Mouse (Mus musculus) CH12.LX (cell line): ENCODE results near the gene Stox2. TPM values are rescaled to one million over a fixed set of nuclear protein-coding genes. Genes with fewer than 3 reads are reported as not detected.

Source experiments
- DNase-seq: peaks from one replicate; pipeline ENCODE4 v3.0.0-alpha.2; 2013; ENCODE audit errors: extremely low read depth
- H3K27ac ChIP-seq: 2 replicates; pipeline ENCODE4 v1.5.1; 2012; ENCODE audit warnings: low read depth, mild to moderate bottlenecking, control low read depth, moderate library complexity; ENCODE audit not compliant: insufficient read depth
- H3K27me3 ChIP-seq: replicated peaks from 2 replicates; pipeline ENCODE3; 2012; ENCODE audit warnings: inconsistent platforms
- H3K36me3 ChIP-seq, 2 experiments: replicated peaks in 1 of 2; 2 replicates each; pipeline versions ENCODE3 to v1.6.1; 2012; ENCODE audit warnings: inconsistent platforms in 1 of 2, low read length in 1 of 2, mild to moderate bottlenecking in 1 of 2, mixed read lengths in 1 of 2, moderate library complexity in 1 of 2; ENCODE audit not compliant: control insufficient read depth in 1 of 2, insufficient read depth in 1 of 2
- H3K4me1 ChIP-seq, 2 experiments: 2 replicates each; pipeline ENCODE4 v1.6.1; 2012; ENCODE audit warnings: inconsistent platforms in 1 of 2, moderate library complexity in 1 of 2; ENCODE audit not compliant: insufficient read depth in 2 of 2, control insufficient read depth in 1 of 2
- H3K4me2 ChIP-seq: 2 replicates; pipeline ENCODE4 v1.6.1; 2012; ENCODE audit warnings: low read depth, mild to moderate bottlenecking, control low read depth; ENCODE audit not compliant: poor library complexity, insufficient read depth, severe bottlenecking
- H3K4me3 ChIP-seq, 3 experiments: fragments of 150-350 bp in 1 of 3; sonication (generic) in 1 of 3; replicated peaks in 1 of 3; 2 replicates each; pipeline versions ENCODE3 to v1.5.1; 2011 to 2012; ENCODE audit warnings: low read depth in 2 of 3, low read length in 2 of 3, mild to moderate bottlenecking in 2 of 3, moderate library complexity in 2 of 3, control low read depth in 1 of 3, improper control_type of control experiment in 1 of 3, inconsistent platforms in 1 of 3, mixed read lengths in 1 of 3; ENCODE audit not compliant: poor library complexity in 1 of 3
- H3K79me2 ChIP-seq: replicated peaks from 2 replicates; pipeline ENCODE4 v1.6.1; 2012; ENCODE audit warnings: mild to moderate bottlenecking, moderate library complexity; ENCODE audit not compliant: control insufficient read depth, poor library complexity, insufficient read depth, severe bottlenecking; ENCODE audit errors: extremely low read depth
- H3K9ac ChIP-seq: 2 replicates; pipeline ENCODE4 v1.6.1; 2012; ENCODE audit warnings: low read depth, mild to moderate bottlenecking, control low read depth, moderate library complexity; ENCODE audit not compliant: insufficient read depth
- H3K9me3 ChIP-seq: replicated peaks from 2 replicates; pipeline ENCODE3; 2012; ENCODE audit warnings: low read length, inconsistent platforms, mixed read lengths
- CHD1 ChIP-seq: IDR thresholded peaks from 2 replicates; pipeline ENCODE4 v1.6.1; 2012; ENCODE audit warnings: low read depth, low read length, improper control_type of control experiment, inconsistent platforms
- E2F4 ChIP-seq: IDR thresholded peaks from 2 replicates; pipeline ENCODE4 v1.6.1; 2011; ENCODE audit warnings: low read depth, low read length, improper control_type of control experiment; ENCODE audit not compliant: insufficient replicate concordance
- GABPA ChIP-seq: IDR thresholded peaks from 2 replicates; pipeline ENCODE4 v1.6.1; 2012; ENCODE audit warnings: low read depth, low read length, improper control_type of control experiment, inconsistent platforms; ENCODE audit not compliant: insufficient replicate concordance
- HCFC1 ChIP-seq: IDR thresholded peaks from 2 replicates; pipeline ENCODE4 v1.6.1; 2012; ENCODE audit warnings: low read depth, mild to moderate bottlenecking, inconsistent platforms, low read length, improper control_type of control experiment
- IRF4 ChIP-seq: IDR thresholded peaks from 2 replicates; pipeline ENCODE4 v1.6.1; 2014; ENCODE audit warnings: low read depth, mild to moderate bottlenecking, inconsistent platforms, low read length, improper control_type of control experiment
- JUN ChIP-seq: IDR thresholded peaks from 2 replicates; pipeline ENCODE4 v1.6.1; 2011; ENCODE audit warnings: low read depth, mild to moderate bottlenecking, low read length, improper control_type of control experiment, moderate library complexity; ENCODE audit not compliant: insufficient read depth
- KAT2A ChIP-seq: IDR thresholded peaks from 2 replicates; pipeline ENCODE4 v1.6.1; 2012; ENCODE audit warnings: low read length, improper control_type of control experiment, inconsistent platforms; ENCODE audit not compliant: insufficient replicate concordance
- MAX ChIP-seq: IDR thresholded peaks from 2 replicates; pipeline ENCODE4 v1.6.1; 2011; ENCODE audit warnings: low read length, improper control_type of control experiment
- MAZ ChIP-seq: IDR thresholded peaks from 2 replicates; pipeline ENCODE4 v1.6.1; 2012; ENCODE audit warnings: low read depth, mild to moderate bottlenecking, inconsistent platforms, low read length, improper control_type of control experiment, moderate library complexity
- MXI1 ChIP-seq: IDR thresholded peaks from 2 replicates; pipeline ENCODE4 v1.6.1; 2011; ENCODE audit warnings: mild to moderate bottlenecking, low read depth, low read length, improper control_type of control experiment
- NRF1 ChIP-seq: IDR thresholded peaks from 2 replicates; pipeline ENCODE4 v1.6.1; 2014; ENCODE audit warnings: low read depth, mild to moderate bottlenecking, inconsistent platforms, low read length, improper control_type of control experiment, moderate library complexity
- PAX5 ChIP-seq: IDR thresholded peaks from 2 replicates; pipeline ENCODE4 v1.6.1; 2012; ENCODE audit warnings: low read length, inconsistent platforms, mixed read lengths
- RAD21 ChIP-seq: IDR thresholded peaks from 2 replicates; pipeline ENCODE4 v1.6.1; 2011; ENCODE audit warnings: low read depth, mild to moderate bottlenecking, low read length, improper control_type of control experiment, moderate library complexity
- RCOR1 ChIP-seq: conservative IDR thresholded peaks from 2 replicates; pipeline ENCODE4 v1.6.1; 2012; ENCODE audit warnings: low read depth, mild to moderate bottlenecking, inconsistent platforms, low read length, improper control_type of control experiment
- SIN3A ChIP-seq: IDR thresholded peaks from 2 replicates; pipeline ENCODE4 v1.6.1; 2012; ENCODE audit warnings: low read length, improper control_type of control experiment, inconsistent platforms
- SMC3 ChIP-seq: IDR thresholded peaks from 2 replicates; pipeline ENCODE4 v1.6.1; 2011; ENCODE audit warnings: low read depth, low read length, improper control_type of control experiment
- TBP ChIP-seq: conservative IDR thresholded peaks from 2 replicates; pipeline ENCODE4 v1.6.1; 2011; ENCODE audit warnings: low read depth, low read length, improper control_type of control experiment
- UBTF ChIP-seq: IDR thresholded peaks from 2 replicates; pipeline ENCODE4 v1.6.1; 2012; ENCODE audit warnings: low read depth, mild to moderate bottlenecking, inconsistent platforms, low read length, improper control_type of control experiment, moderate library complexity
- USF2 ChIP-seq: conservative IDR thresholded peaks from 2 replicates; pipeline ENCODE4 v1.6.1; 2011; ENCODE audit warnings: low read depth, low read length, improper control_type of control experiment
- ZC3H11A ChIP-seq: IDR thresholded peaks from 2 replicates; pipeline ENCODE4 v1.6.1; 2012; ENCODE audit warnings: low read depth, mild to moderate bottlenecking, inconsistent platforms, low read length, improper control_type of control experiment
- ZMIZ1 ChIP-seq: IDR thresholded peaks from 2 replicates; pipeline ENCODE4 v1.6.1; 2012; ENCODE audit warnings: low read depth, mild to moderate bottlenecking, inconsistent platforms, low read length, improper control_type of control experiment
- dilution Hi-C: fragments of 300-500 bp; cut with MboI; formaldehyde crosslinking; loops from 2 replicates; pipeline ENCODE4 v1.14.3; 2020; ENCODE audit warnings: low sequenced_read_pairs; ENCODE audit not compliant: extremely low pct_unique_long_range_greater_than_20kb, extremely low pct_ligation_motif_present
- in situ Hi-C: fragments of 300-500 bp; cut with MboI; formaldehyde crosslinking; loops from 3 replicates; pipeline ENCODE4 v1.14.3; 2019; ENCODE audit warnings: low sequenced_read_pairs, low pct_ligation_motif_present, low pct_unique_long_range_greater_than_20kb, mixed read lengths
- polyA plus RNA-seq: library from polyadenylated mRNA; unstranded; fragments of >175 nt; gene quantifications from 2 replicates; pipeline ENCODE4 v1.2.1, GENCODE M21; 2012; ENCODE audit warnings: low read depth; ENCODE audit not compliant: insufficient read length
- total RNA-seq, 2 experiments: library from RNA; depleted of rRNA; stranded (reverse); fragments of 300-350 nt in 1 of 2; fragments of >200 nt in 1 of 2; gene quantifications; 2 replicates each; pipeline ENCODE4 v1.2.3; 2012 to 2014

The Stox2 gene
- total and polyA plus RNA-seq, 3 experiments: 0.23 to 1.0 (median 0.42) TPM

DNA sequence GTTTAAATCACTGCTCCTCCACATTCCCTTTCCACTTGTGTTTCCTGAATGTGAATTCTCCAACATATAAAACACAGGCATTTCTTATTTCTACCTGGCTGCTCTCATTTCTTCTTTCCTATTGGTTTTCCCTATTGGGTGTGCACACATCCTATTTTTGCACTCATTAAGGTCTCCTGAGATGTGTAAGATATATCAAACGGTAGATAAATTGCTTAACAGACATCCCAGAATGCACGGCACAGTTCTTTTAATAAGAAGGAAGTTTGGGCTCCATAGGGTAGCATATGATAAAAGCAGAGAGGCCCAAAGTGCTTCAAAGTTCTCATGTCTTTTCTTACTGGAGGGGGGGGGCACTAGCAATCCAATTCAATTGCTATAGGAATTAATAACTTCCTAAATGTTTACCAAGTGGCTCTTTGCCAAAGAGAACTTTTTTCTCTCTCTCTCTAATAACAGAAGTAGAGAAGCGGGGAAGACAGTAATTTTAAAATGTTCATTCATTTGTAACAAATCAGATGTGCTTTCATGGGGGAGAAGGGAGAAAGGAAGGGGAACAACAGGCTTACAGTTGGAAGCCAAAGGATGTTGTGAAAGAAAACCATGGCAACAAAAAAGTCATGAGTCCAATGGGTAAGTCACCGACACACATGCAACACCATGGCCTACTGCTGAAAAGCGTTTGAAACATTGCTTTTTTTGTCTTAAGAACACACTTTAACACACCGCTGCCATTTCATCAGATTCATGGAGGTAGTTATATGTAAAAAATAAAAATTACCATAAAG, 263.2 kb downstream of the Stox2 start:
- Histone ChIP-seq H3K4me3 (no peak overlapping the region), H3K79me2 (no peaks in the 10 kb centered on the region), H3K9me3 (no peaks in the 10 kb centered on the region), H3K4me2 (no peak overlapping the region), H3K36me3 (no peaks in the 10 kb centered on the region), H3K4me1 (peaks cover 0 to 4% of the 10 kb centered on the region in 2 experiments; a peak in 2 of 4 replicates), H3K27me3 (no peaks in the 10 kb centered on the region), H3K9ac (no peak overlapping the region), H3K27ac (no peak overlapping the region)
- dilution Hi-C loops: no loop called here
- no peak for TF ChIP-seq RCOR1
- TF ChIP-seq JUN: no peak
- TF ChIP-seq IRF4: no peak
- no peak for TF ChIP-seq ZMIZ1
- no peak for TF ChIP-seq UBTF
- no peak for TF ChIP-seq USF2
- no peak for TF ChIP-seq E2F4
- no peak for TF ChIP-seq HCFC1
- no peak for TF ChIP-seq SMC3
- no peak for TF ChIP-seq MAX
- no peak for TF ChIP-seq GABPA
- TF ChIP-seq TBP: no peak
- no peak for TF ChIP-seq SIN3A
- no peak for TF ChIP-seq PAX5
- no peak for TF ChIP-seq CHD1
- TF ChIP-seq ZC3H11A: no peak
- TF ChIP-seq NRF1: no peak
- TF ChIP-seq KAT2A: no peak
- DNase-seq: no peak
- in situ Hi-C loops: loop anchor here (25.0 kb wide), 1 partner anchor 171 kb away; no protein-coding TSS in a partner anchor

DNA sequence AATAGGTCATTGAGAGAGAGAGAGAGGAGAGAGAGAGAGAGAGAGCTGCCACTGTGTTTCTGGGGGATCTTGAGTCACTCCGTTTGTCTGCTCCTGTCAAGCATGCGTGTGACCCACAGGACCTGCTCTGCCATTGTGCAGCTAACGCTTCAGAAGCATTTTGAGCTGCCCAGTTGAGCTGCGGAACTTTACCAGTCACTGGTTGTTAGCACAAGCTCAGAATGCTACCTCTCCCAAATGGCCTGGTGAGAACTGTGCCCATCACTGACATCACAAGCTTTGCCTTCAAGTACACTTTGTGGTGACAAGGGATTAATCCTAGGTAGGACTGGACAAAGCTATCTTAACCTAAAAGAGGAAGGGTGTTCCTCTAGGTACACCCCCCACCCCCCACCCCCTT, 263.9 kb downstream of the Stox2 start:
- H3K4me3 ChIP-seq: no peak overlapping the region
- TF ChIP-seq MAZ (no peak), RAD21 (no peak), MXI1 (no peak), E2F4 (no peak), ZC3H11A (no peak), USF2 (no peak), NRF1 (no peak), RCOR1 (no peak), SIN3A (no peak), GABPA (no peak)
- H3K36me3 ChIP-seq: no peaks in the 10 kb centered on the region
- H3K27ac ChIP-seq: no peak overlapping the region
- H3K27me3 ChIP-seq: no peaks in the 10 kb centered on the region
- H3K9me3 ChIP-seq: no peaks in the 10 kb centered on the region
- dilution Hi-C loops (no loop called here), in situ Hi-C loops (loop anchor here (25.0 kb wide), 1 partner anchor 170 kb away; no protein-coding TSS in a partner anchor)
- H3K4me1 ChIP-seq: peaks cover 0 to 4% of the 10 kb centered on the region in 2 experiments; a peak in 2 of 4 replicates
- H3K79me2 ChIP-seq: no peaks in the 10 kb centered on the region
- H3K9ac ChIP-seq: no peak overlapping the region
- H3K4me2 ChIP-seq: no peak overlapping the region
- no peak for DNase-seq
